Mouse (Mus musculus) heart, postnatal 0 days (tissue): ENCODE data around the gene Chst14. TPM values are rescaled to one million over a fixed set of nuclear protein-coding genes. Genes with fewer than 3 reads are reported as not detected.

Source experiments
- ATAC-seq: fragments of 200-750 bp; cut with Nextera tagmentation; 2 replicates; pipeline ENCODE4 v1.8.0; 2017; ENCODE audit warnings: low read depth, moderate number of reproducible peaks, moderate library complexity; ENCODE audit not compliant: insufficient read depth
- DNase-seq: peaks from one replicate; pipeline ENCODE4 v3.0.0-alpha.2; 2016; ENCODE audit warnings: low spot score
- H3K27ac ChIP-seq: fragments of 300-500 bp; sonication (generic); 2 replicates; pipeline ENCODE4 v1.5.1; 2014; ENCODE audit warnings: low read depth, mild to moderate bottlenecking
- H3K27me3 ChIP-seq: fragments of 300-500 bp; sonication (generic); 2 replicates; pipeline ENCODE4 v1.6.1; 2014; ENCODE audit warnings: low read length, mixed read lengths; ENCODE audit not compliant: control insufficient read depth, insufficient read depth
- H3K36me3 ChIP-seq: fragments of 300-500 bp; sonication (generic); replicated peaks from 2 replicates; pipeline ENCODE4 v1.6.1; 2014; ENCODE audit warnings: low read length, mixed read lengths; ENCODE audit not compliant: control insufficient read depth, insufficient read depth
- H3K4me1 ChIP-seq: fragments of 300-500 bp; sonication (generic); 2 replicates; pipeline ENCODE4 v1.6.1; 2014; ENCODE audit warnings: antibody characterized with exemption; ENCODE audit not compliant: control insufficient read depth, insufficient read depth
- H3K4me2 ChIP-seq: fragments of 300-500 bp; sonication (generic); 2 replicates; pipeline ENCODE4 v1.6.1; 2014; ENCODE audit warnings: low read depth, mild to moderate bottlenecking, low read length, moderate library complexity
- H3K4me3 ChIP-seq: fragments of 300-500 bp; sonication (generic); 2 replicates; pipeline ENCODE4 v1.5.1; 2014; ENCODE audit warnings: low read depth, low read length
- H3K9ac ChIP-seq: fragments of 300-500 bp; sonication (generic); replicated peaks from 2 replicates; pipeline ENCODE4 v1.6.1; 2014; ENCODE audit warnings: low read depth, low read length, mixed read lengths
- H3K9me3 ChIP-seq: fragments of 300-500 bp; sonication (generic); replicated peaks from 2 replicates; pipeline ENCODE4 v1.6.1; 2016; ENCODE audit warnings: low read length; ENCODE audit not compliant: control insufficient read depth
- CTCF ChIP-seq: IDR thresholded peaks from 2 replicates; pipeline ENCODE4 v1.5.1; 2016; ENCODE audit warnings: antibody characterized with exemption, control low read depth, low read depth
- EP300 ChIP-seq: IDR thresholded peaks from 2 replicates; pipeline ENCODE4 v1.6.1; 2016; ENCODE audit warnings: antibody characterized with exemption, low read depth
- WGBS: fragments of 180-500 bp; shearing (Covaris S2); extraction: QIAGEN DNeasy Blood & Tissue Kit; methylation state at CpG from one replicate; pipeline ENCODE4 v1.1.7; 2014; 5-methylcytosine and 5-hydroxymethylcytosine counted together
- polyA plus RNA-seq: library from polyadenylated mRNA; unstranded; fragments of >200 nt; fragmentation: Nextera tagmentation; extraction: Ambion mirVana; gene quantifications from 2 replicates; pipeline ENCODE4 v1.2.1, GENCODE M21; 2015
- total RNA-seq: library from RNA; depleted of rRNA; stranded (reverse); fragments of >200 nt; gene quantifications from 2 replicates; pipeline ENCODE4 v1.2.3, GENCODE M21; 2014; ENCODE audit warnings: low replicate concordance; rRNA removed

The Chst14 gene
- total and polyA plus RNA-seq, 2 experiments from 2014 or later: 10.8 to 12.8 TPM

DNA sequence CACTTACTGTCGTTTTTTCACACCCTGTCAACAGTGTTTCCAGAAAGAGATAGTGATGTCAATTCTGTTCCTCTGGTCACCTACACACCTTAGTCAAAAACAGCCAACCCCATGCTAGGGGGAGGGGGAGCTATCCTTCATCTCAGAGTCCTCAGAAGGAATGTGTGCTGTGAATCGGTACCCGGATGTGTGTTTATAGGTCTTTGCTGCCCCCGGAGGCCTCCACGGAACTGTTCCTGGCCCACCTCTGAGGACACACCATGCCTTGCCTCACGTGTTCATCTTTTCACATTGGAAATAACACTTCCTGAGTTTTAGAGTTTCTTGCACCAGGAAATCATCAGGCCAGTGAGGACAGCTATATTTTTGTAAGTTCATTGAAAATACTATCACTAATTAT lies 51.8 kb downstream of the Chst14 start:
- no peak overlapping the region for H3K27ac ChIP-seq
- 30% methylated on average over 6 of the region's 6 CpGs for whole genome bisulfite sequencing
- TF ChIP-seq CTCF: no peak
- no peak for TF ChIP-seq EP300
- no peaks in the 10 kb centered on the region for H3K9me3 ChIP-seq
- no peaks in the 10 kb centered on the region for H3K36me3 ChIP-seq
- no peak for DNase-seq
- no peak overlapping the region for H3K4me2 ChIP-seq
- H3K27me3 ChIP-seq: peaks cover 19% of the 10 kb centered on the region
- H3K4me1 ChIP-seq: 0 out of 2 replicates have a peak, but pooled peaks cover 3% of the 10 kb centered on the region
- H3K4me3 ChIP-seq: no peak overlapping the region
- no peak for ATAC-seq
- no peak overlapping the region for H3K9ac ChIP-seq

Other genes with a start within 250 kb of the Chst14 start
- gene Ankrd63, start 222.5 kb upstream of the Chst14 start, total RNA-seq: 7.6 and 14.3 TPM in 2 replicates
- 1.6 and 2.0 TPM in 2 replicates for gene Ankrd63, start 222.5 kb upstream of the Chst14 start, polyA plus RNA-seq
- 1.6 and 7.6 TPM in 2 replicates for gene Plcb2, start 198.1 kb upstream of the Chst14 start, total RNA-seq
- gene Plcb2, start 198.1 kb upstream of the Chst14 start, polyA plus RNA-seq: 2.0 and 2.6 TPM in 2 replicates
- gene Inafm2, start 180.7 kb upstream of the Chst14 start, total RNA-seq: 39.4 and 44.2 TPM in 2 replicates
- gene Inafm2, start 180.7 kb upstream of the Chst14 start, polyA plus RNA-seq: 39.9 and 48.4 TPM in 2 replicates
- gene Ccdc9b, start 163.8 kb upstream of the Chst14 start, total RNA-seq: 5.7 and 6.8 TPM in 2 replicates
- 3.3 and 3.4 TPM in 2 replicates for gene Ccdc9b, start 163.8 kb upstream of the Chst14 start, polyA plus RNA-seq
- not detected in 2 replicates for gene Phgr1, start 153.7 kb upstream of the Chst14 start, total RNA-seq
- not detected in 2 replicates for gene Phgr1, start 153.7 kb upstream of the Chst14 start, polyA plus RNA-seq
- gene Disp2, start 146.8 kb upstream of the Chst14 start, total RNA-seq: 0.19 and 0.38 TPM in 2 replicates
- gene Disp2, start 146.8 kb upstream of the Chst14 start, polyA plus RNA-seq: 0.03 and 0.07 TPM in 2 replicates
- gene Knstrn, start 112.5 kb upstream of the Chst14 start, total RNA-seq: 19.8 and 28.0 TPM in 2 replicates
- 36.4 and 39.9 TPM in 2 replicates for gene Knstrn, start 112.5 kb upstream of the Chst14 start, polyA plus RNA-seq
- 154 and 163 TPM in 2 replicates for gene Ivd, start 64.5 kb upstream of the Chst14 start, total RNA-seq
- 84.2 and 92.2 TPM in 2 replicates for gene Ivd, start 64.5 kb upstream of the Chst14 start, polyA plus RNA-seq
- gene Bahd1, start 26.1 kb upstream of the Chst14 start, total RNA-seq: 9.4 and 11.7 TPM in 2 replicates
- gene Bahd1, start 26.1 kb upstream of the Chst14 start, polyA plus RNA-seq: 1.6 and 1.9 TPM in 2 replicates
- 14.7 and 19.1 TPM in 2 replicates for gene Ccdc32, start 102.9 kb downstream of the Chst14 start, total RNA-seq
- 20.7 and 21.1 TPM in 2 replicates for gene Ccdc32, start 102.9 kb downstream of the Chst14 start, polyA plus RNA-seq
- 8.8 and 14.3 TPM in 2 replicates for gene Rpusd2, start 108.3 kb downstream of the Chst14 start, total RNA-seq
- gene Rpusd2, start 108.3 kb downstream of the Chst14 start, polyA plus RNA-seq: 2.6 and 3.3 TPM in 2 replicates
- 9.1 and 50.5 TPM in 2 replicates for gene Knl1, start 120.6 kb downstream of the Chst14 start, total RNA-seq
- gene Knl1, start 120.6 kb downstream of the Chst14 start, polyA plus RNA-seq: 12.6 and 14.5 TPM in 2 replicates
- gene Rad51, start 186.3 kb downstream of the Chst14 start, total RNA-seq: 2.7 and 10.9 TPM in 2 replicates
- 7.7 and 8.1 TPM in 2 replicates for gene Rad51, start 186.3 kb downstream of the Chst14 start, polyA plus RNA-seq
- gene Rmdn3, start 230.5 kb downstream of the Chst14 start, total RNA-seq: 17.0 and 24.2 TPM in 2 replicates
- gene Rmdn3, start 230.5 kb downstream of the Chst14 start, polyA plus RNA-seq: 14.4 and 14.6 TPM in 2 replicates
- gene Gchfr, start 241.3 kb downstream of the Chst14 start, total RNA-seq: 1.5 and 12.0 TPM in 2 replicates
- gene Gchfr, start 241.3 kb downstream of the Chst14 start, polyA plus RNA-seq: 5.6 and 5.7 TPM in 2 replicates
- not detected in 2 replicates for gene Gm14137, start 248.0 kb downstream of the Chst14 start, total RNA-seq
- 0.07 and 0.12 TPM in 2 replicates for gene Gm14137, start 248.0 kb downstream of the Chst14 start, polyA plus RNA-seq